Mouse (Mus musculus) MEL (cell line): ENCODE results near the gene Traf3. TPM values are rescaled to one million over a fixed set of nuclear protein-coding genes. Genes with fewer than 3 reads are reported as not detected.

Source experiments
- DNase-seq: peaks from one replicate; pipeline ENCODE4 v3.0.0; 2011; ENCODE audit warnings: low read depth, low spot score
- H3K27ac ChIP-seq: 2 replicates; pipeline ENCODE4 v1.5.1; 2012; ENCODE audit warnings: low read depth, mild to moderate bottlenecking, control low read depth, low read length, moderate library complexity; ENCODE audit not compliant: control insufficient read depth
- H3K27me3 ChIP-seq, 2 experiments: fragments of 150-350 bp in 1 of 2; sonication (generic) in 1 of 2; 2 replicates each; pipeline ENCODE4 v1.6.1; 2012; ENCODE audit warnings: low read length in 2 of 2, mild to moderate bottlenecking in 2 of 2, improper control_type of control experiment in 1 of 2, moderate library complexity in 1 of 2; ENCODE audit not compliant: insufficient read depth in 2 of 2, control insufficient read depth in 1 of 2
- H3K36me3 ChIP-seq, 2 experiments: 2 replicates each; pipeline ENCODE4 v1.6.1; 2012 to 2014; ENCODE audit warnings: low read length in 2 of 2, improper control_type of control experiment in 1 of 2, inconsistent platforms in 1 of 2, mild to moderate bottlenecking in 1 of 2; ENCODE audit not compliant: insufficient read depth in 2 of 2, control insufficient read depth in 1 of 2
- H3K4me1 ChIP-seq, 2 experiments: fragments of 150-350 bp in 1 of 2; sonication (generic) in 1 of 2; 2 replicates each; pipeline ENCODE4 v1.6.1; 2012; ENCODE audit warnings: low read length in 2 of 2, improper control_type of control experiment in 1 of 2, mild to moderate bottlenecking in 1 of 2; ENCODE audit not compliant: insufficient read depth in 2 of 2, control insufficient read depth in 1 of 2
- H3K4me3 ChIP-seq, 2 experiments: fragments of 150-350 bp in 1 of 2; sonication (generic) in 1 of 2; 2 replicates each; pipeline ENCODE4 v1.5.1; 2012; ENCODE audit warnings: low read depth in 2 of 2, low read length in 2 of 2, mild to moderate bottlenecking in 2 of 2, moderate library complexity in 2 of 2, control low read depth in 1 of 2, improper control_type of control experiment in 1 of 2; ENCODE audit not compliant: control insufficient read depth in 1 of 2, insufficient read depth in 1 of 2
- H3K79me2 ChIP-seq: 2 replicates; pipeline ENCODE4 v1.6.1; 2012; ENCODE audit warnings: mild to moderate bottlenecking, low read length, moderate library complexity; ENCODE audit not compliant: control insufficient read depth, poor library complexity, insufficient read depth
- H3K9ac ChIP-seq: 2 replicates; pipeline ENCODE4 v1.6.1; 2012; ENCODE audit warnings: low read depth, mild to moderate bottlenecking, control low read depth, low read length, moderate library complexity; ENCODE audit not compliant: control insufficient read depth, poor library complexity, severe bottlenecking
- H3K9me3 ChIP-seq: fragments of 150-350 bp; sonication (generic); replicated peaks from 2 replicates; pipeline ENCODE4 v1.6.1; 2012; ENCODE audit warnings: mild to moderate bottlenecking, low read length, improper control_type of control experiment, moderate library complexity; ENCODE audit not compliant: insufficient read depth
- CHD1 ChIP-seq: IDR thresholded peaks from 2 replicates; pipeline ENCODE4 v1.6.1; 2012; ENCODE audit warnings: low read depth, mild to moderate bottlenecking, inconsistent platforms, low read length, improper control_type of control experiment
- CHD2 ChIP-seq: IDR thresholded peaks from 2 replicates; pipeline ENCODE4 v1.6.1; 2011; ENCODE audit warnings: low read length, improper control_type of control experiment
- CTCF ChIP-seq, 3 experiments: IDR thresholded peaks in 2 of 3; conservative IDR thresholded peaks in 1 of 3; 2 replicates each; pipeline ENCODE4 v1.5.1; 2011 to 2012; ENCODE audit warnings: low read length in 3 of 3, low read depth in 2 of 3, mild to moderate bottlenecking in 2 of 3, improper control_type of control experiment in 1 of 3, inconsistent platforms in 1 of 3, mixed read lengths in 1 of 3, moderate library complexity in 1 of 3; ENCODE audit not compliant: control insufficient read depth in 1 of 3, insufficient read depth in 1 of 3, poor library complexity in 1 of 3, severe bottlenecking in 1 of 3
- E2F4 ChIP-seq: IDR thresholded peaks from 2 replicates; pipeline ENCODE4 v1.6.1; 2011; ENCODE audit warnings: low read depth, low read length, improper control_type of control experiment, borderline replicate concordance
- ELF1 ChIP-seq: IDR thresholded peaks from 2 replicates; pipeline ENCODE4 v1.6.1; 2014; ENCODE audit warnings: low read depth, mild to moderate bottlenecking, inconsistent platforms, low read length, improper control_type of control experiment, moderate library complexity
- EP300 ChIP-seq, 2 experiments: IDR thresholded peaks; 2 replicates each; pipeline ENCODE4 v1.6.1; 2011; ENCODE audit warnings: improper control_type of control experiment in 2 of 2, low read length in 2 of 2, low read depth in 1 of 2, mild to moderate bottlenecking in 1 of 2
- JUND ChIP-seq: IDR thresholded peaks from 2 replicates; pipeline ENCODE4 v1.6.1; 2011; ENCODE audit warnings: low read depth, mild to moderate bottlenecking, improper control_type of control experiment, low read length
- MAX ChIP-seq: IDR thresholded peaks from 2 replicates; pipeline ENCODE4 v1.6.1; 2011; ENCODE audit warnings: low read length, improper control_type of control experiment
- MEF2A ChIP-seq: IDR thresholded peaks from 2 replicates; pipeline ENCODE4 v1.6.1; 2014; ENCODE audit warnings: low read depth, mild to moderate bottlenecking, inconsistent platforms, low read length, improper control_type of control experiment; ENCODE audit not compliant: poor library complexity, insufficient replicate concordance, severe bottlenecking; ENCODE audit errors: extremely low read depth
- MYB ChIP-seq: IDR thresholded peaks from 2 replicates; pipeline ENCODE4 v1.6.1; 2011; ENCODE audit warnings: mild to moderate bottlenecking, low read depth, low read length, improper control_type of control experiment
- NELFE ChIP-seq: IDR thresholded peaks from 2 replicates; pipeline ENCODE4 v1.6.1; 2011; ENCODE audit warnings: low read depth, low read length, improper control_type of control experiment
- NRF1 ChIP-seq: IDR thresholded peaks from 2 replicates; pipeline ENCODE4 v1.6.1; 2014; ENCODE audit warnings: low read depth, mild to moderate bottlenecking, inconsistent platforms, low read length, improper control_type of control experiment, moderate library complexity; ENCODE audit not compliant: poor library complexity, insufficient read depth, severe bottlenecking
- POLR2AphosphoS2 ChIP-seq: IDR thresholded peaks from 2 replicates; pipeline ENCODE4 v1.6.1; 2011; ENCODE audit warnings: low read length, improper control_type of control experiment
- POLR2AphosphoS5 ChIP-seq: IDR thresholded peaks from 2 replicates; pipeline ENCODE4 v1.6.1; 2012; ENCODE audit warnings: low read depth, borderline replicate concordance, mild to moderate bottlenecking, inconsistent platforms, low read length, moderate library complexity, mixed read lengths
- RAD21 ChIP-seq: IDR thresholded peaks from 2 replicates; pipeline ENCODE4 v1.6.1; 2011; ENCODE audit warnings: mild to moderate bottlenecking, low read depth, low read length, improper control_type of control experiment
- SIN3A ChIP-seq: IDR thresholded peaks from 2 replicates; pipeline ENCODE4 v1.6.1; 2012; ENCODE audit warnings: low read length, improper control_type of control experiment, inconsistent platforms
- SMC3 ChIP-seq: IDR thresholded peaks from 2 replicates; pipeline ENCODE4 v1.6.1; 2011; ENCODE audit warnings: low read depth, low read length, improper control_type of control experiment
- TAL1 ChIP-seq: IDR thresholded peaks from 2 replicates; pipeline ENCODE4 v1.6.1; 2012; ENCODE audit warnings: mild to moderate bottlenecking, inconsistent platforms, low read length, moderate library complexity, mixed read lengths
- UBTF ChIP-seq: IDR thresholded peaks from 2 replicates; pipeline ENCODE4 v1.6.1; 2012; ENCODE audit warnings: low read depth, mild to moderate bottlenecking, inconsistent platforms, low read length, improper control_type of control experiment, moderate library complexity, borderline replicate concordance; ENCODE audit not compliant: insufficient read depth
- USF1 ChIP-seq: IDR thresholded peaks from 2 replicates; pipeline ENCODE4 v1.6.1; 2014; ENCODE audit warnings: low read depth, mild to moderate bottlenecking, inconsistent platforms, low read length, improper control_type of control experiment, moderate library complexity
- ZKSCAN1 ChIP-seq: IDR thresholded peaks from 2 replicates; pipeline ENCODE4 v1.6.1; 2012; ENCODE audit warnings: low read depth, mild to moderate bottlenecking, inconsistent platforms, low read length, improper control_type of control experiment, moderate library complexity
- ZNF384 ChIP-seq: IDR thresholded peaks from 2 replicates; pipeline ENCODE4 v1.6.1; 2012; ENCODE audit warnings: low read depth, mild to moderate bottlenecking, inconsistent platforms, low read length, improper control_type of control experiment
- polyA plus RNA-seq, 2 experiments: library from polyadenylated mRNA; stranded (reverse) in 1 of 2; unstranded in 1 of 2; fragments of >175 nt in 1 of 2; fragments of >200 nt in 1 of 2; gene quantifications; 2 replicates each; pipeline versions ENCODE4 v1.2.1 to v1.2.4; 2012; ENCODE audit warnings: low replicate concordance in 2 of 2, low read depth in 1 of 2; ENCODE audit not compliant: insufficient read length in 2 of 2, insufficient read depth in 1 of 2, missing spikeins in 1 of 2
- total RNA-seq: library from RNA; depleted of rRNA; stranded (reverse); fragments of 300-350 nt; gene quantifications from 2 replicates; pipeline ENCODE4 v1.2.3, GENCODE M21; 2012

Gene Traf3
- total and polyA plus RNA-seq, 3 experiments: 21.1 to 40.7 TPM; not detected in 1

DNA sequence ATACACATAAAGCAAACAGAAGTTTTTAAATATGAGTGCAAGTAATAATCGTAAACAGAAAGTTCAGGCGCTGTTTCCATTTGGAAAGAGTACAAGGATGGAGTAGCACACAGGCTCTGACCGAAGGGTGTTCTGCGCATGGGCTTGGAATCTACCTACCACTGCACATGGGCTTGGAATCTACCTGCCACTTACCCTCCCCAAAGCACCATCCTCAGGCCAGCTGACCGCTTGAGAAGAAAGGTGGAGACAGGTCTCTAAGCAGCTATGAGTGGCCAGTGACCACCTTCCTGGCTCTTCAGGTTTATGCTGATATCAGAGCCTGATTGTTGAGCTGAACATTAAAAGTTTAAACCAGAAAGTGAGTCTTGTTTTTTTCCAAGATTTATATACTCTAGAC is 62.3 kb downstream of the Traf3 start:
- Histone ChIP-seq H3K27me3 (no peaks in the 10 kb centered on the region), H3K4me3 (no peak overlapping the region), H3K27ac (no peak overlapping the region), H3K9me3 (no peaks in the 10 kb centered on the region), H3K36me3 (peaks cover 0 to 6% of the 10 kb centered on the region in 2 experiments; a peak in 2 of 4 replicates), H3K79me2 (peaks cover 2% of the 10 kb centered on the region; the same call in 1 of the 2 replicates), H3K4me1 (no peaks in the 10 kb centered on the region), H3K9ac (no peak overlapping the region)
- DNase-seq: no peak
- TF ChIP-seq CHD2 (no peak), UBTF (no peak)

GRCm38 (mm10) chr12:111230793-111231192 is 64.6 kb downstream of the Traf3 start:
- Histone ChIP-seq H3K4me3 (no peak overlapping the region), H3K9me3 (no peaks in the 10 kb centered on the region), H3K9ac (no peak overlapping the region), H3K36me3 (peaks cover 0 to 6% of the 10 kb centered on the region in 2 experiments; a peak in 2 of 4 replicates), H3K27ac (no peak overlapping the region), H3K27me3 (no peaks in the 10 kb centered on the region), H3K4me1 (no peaks in the 10 kb centered on the region), H3K79me2 (0 out of 2 replicates have a peak, but pooled peaks cover 1% of the 10 kb centered on the region)
- DNase-seq: no peak
- TF ChIP-seq CHD2 (no peak), ELF1 (no peak), USF1 (no peak), CHD1 (no peak), MYB (no peak), ZNF384 (no peak), CTCF (IDR thresholded peaks at IDR 0.05 in 2 of 3, conservative IDR thresholded peaks at IDR 0.05 in 1 of 3; ENCODE audit: control insufficient read depth in 1 of 3, insufficient read depth in 1 of 3, low read depth in 2 of 3, low read length in 3 of 3, poor library complexity in 1 of 3, severe bottlenecking in 1 of 3) (no peak), E2F4 (no peak), POLR2AphosphoS2 (no peak)

DNA sequence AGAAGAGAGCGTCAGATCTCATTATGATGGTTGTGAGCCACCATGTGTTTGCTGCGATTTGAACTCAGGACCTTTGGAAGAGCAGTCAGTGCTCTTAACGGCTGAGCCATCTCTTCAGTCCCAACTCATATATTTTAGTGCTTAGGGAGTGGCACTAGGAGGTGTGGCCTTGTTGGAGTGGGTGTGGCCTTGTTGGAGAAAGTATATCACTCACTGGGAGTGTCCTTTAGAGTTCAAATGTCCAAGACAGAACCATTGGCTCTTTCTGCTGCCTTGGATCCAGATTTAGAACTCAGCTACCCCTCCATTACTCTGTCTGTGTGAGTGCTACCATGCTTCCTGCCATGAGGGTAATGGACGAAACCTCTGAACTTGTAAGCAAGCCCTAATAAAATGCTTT is 67.6 kb downstream of the Traf3 start:
- no peaks in the 10 kb centered on the region for H3K27me3 ChIP-seq
- no peaks in the 10 kb centered on the region for H3K4me1 ChIP-seq
- TF ChIP-seq SMC3: no peak
- no peak for TF ChIP-seq TAL1
- no peak for TF ChIP-seq RAD21
- TF ChIP-seq EP300 (IDR thresholded peaks at IDR 0.05; ENCODE audit: low read depth in 1 of 2, low read length in 2 of 2): no peak
- no peak for TF ChIP-seq POLR2AphosphoS5
- TF ChIP-seq SIN3A: no peak
- TF ChIP-seq JUND: no peak
- no peak for TF ChIP-seq MYB
- no peak for TF ChIP-seq MEF2A
- no peak for TF ChIP-seq CHD2
- no peak for TF ChIP-seq NRF1
- TF ChIP-seq NELFE: no peak
- TF ChIP-seq ZKSCAN1: no peak
- no peak for TF ChIP-seq MAX
- TF ChIP-seq POLR2AphosphoS2: no peak
- H3K36me3 ChIP-seq: peaks cover 0 to 8% of the 10 kb centered on the region in 2 experiments; a peak in 2 of 4 replicates
- H3K9ac ChIP-seq: no peak overlapping the region
- no peaks in the 10 kb centered on the region for H3K79me2 ChIP-seq
- H3K4me3 ChIP-seq: no peak overlapping the region
- DNase-seq: peak; percentile 14
- H3K9me3 ChIP-seq: no peaks in the 10 kb centered on the region
- H3K27ac ChIP-seq: no peak overlapping the region
